Mouse (Mus musculus) left cerebral cortex, postnatal 14 days (tissue): ENCODE results near the gene Gm20518. TPM values are rescaled to one million over a fixed set of nuclear protein-coding genes. Genes with fewer than 3 reads are reported as not detected.
A peak's percentile ranks its signal among the peaks of the same experiment; 100 is the strongest.

Source experiments
- DNase-seq, 2 experiments: peaks; one replicate each; pipeline ENCODE4 v3.0.0; 2021 to 2022; ENCODE audit warnings: low spot score in 2 of 2, mixed read lengths in 1 of 2
- intact Hi-C: fragments of 180-260 bp; cut with DNase I; formaldehyde crosslinking; loops from one replicate; pipeline ENCODE4 v1.15.1; 2025
- total RNA-seq, 2 experiments: library from RNA; stranded (reverse); gene quantifications; 2 replicates each; pipeline ENCODE4 v1.2.3; 2021

The Gm20518 gene
- total RNA-seq, 2 experiments from 2014 or later = 1.5 to 2.0 TPM

DNA sequence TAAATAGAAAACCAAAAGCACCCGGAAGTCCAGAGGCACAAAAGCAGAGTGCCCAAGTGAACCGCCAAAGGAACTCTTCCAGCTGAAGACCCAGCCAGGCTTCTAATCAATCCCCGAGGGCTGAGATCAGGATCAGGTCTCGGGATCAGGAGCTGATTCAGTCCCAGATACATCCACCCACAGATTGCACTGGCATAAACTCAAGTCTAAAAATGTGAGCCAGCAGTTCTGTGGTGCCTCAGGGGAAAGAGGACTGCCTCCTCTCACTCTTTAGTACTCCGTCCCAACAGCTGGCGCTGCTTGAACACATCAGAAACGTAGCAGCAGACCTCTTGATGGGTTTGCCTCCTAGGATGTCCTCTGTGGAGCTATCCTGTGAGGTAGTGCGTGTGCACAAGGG lies 74.9 kb downstream of the Gm20518 start:
- intact Hi-C loops = no loop called here
- no peak for DNase-seq

DNA sequence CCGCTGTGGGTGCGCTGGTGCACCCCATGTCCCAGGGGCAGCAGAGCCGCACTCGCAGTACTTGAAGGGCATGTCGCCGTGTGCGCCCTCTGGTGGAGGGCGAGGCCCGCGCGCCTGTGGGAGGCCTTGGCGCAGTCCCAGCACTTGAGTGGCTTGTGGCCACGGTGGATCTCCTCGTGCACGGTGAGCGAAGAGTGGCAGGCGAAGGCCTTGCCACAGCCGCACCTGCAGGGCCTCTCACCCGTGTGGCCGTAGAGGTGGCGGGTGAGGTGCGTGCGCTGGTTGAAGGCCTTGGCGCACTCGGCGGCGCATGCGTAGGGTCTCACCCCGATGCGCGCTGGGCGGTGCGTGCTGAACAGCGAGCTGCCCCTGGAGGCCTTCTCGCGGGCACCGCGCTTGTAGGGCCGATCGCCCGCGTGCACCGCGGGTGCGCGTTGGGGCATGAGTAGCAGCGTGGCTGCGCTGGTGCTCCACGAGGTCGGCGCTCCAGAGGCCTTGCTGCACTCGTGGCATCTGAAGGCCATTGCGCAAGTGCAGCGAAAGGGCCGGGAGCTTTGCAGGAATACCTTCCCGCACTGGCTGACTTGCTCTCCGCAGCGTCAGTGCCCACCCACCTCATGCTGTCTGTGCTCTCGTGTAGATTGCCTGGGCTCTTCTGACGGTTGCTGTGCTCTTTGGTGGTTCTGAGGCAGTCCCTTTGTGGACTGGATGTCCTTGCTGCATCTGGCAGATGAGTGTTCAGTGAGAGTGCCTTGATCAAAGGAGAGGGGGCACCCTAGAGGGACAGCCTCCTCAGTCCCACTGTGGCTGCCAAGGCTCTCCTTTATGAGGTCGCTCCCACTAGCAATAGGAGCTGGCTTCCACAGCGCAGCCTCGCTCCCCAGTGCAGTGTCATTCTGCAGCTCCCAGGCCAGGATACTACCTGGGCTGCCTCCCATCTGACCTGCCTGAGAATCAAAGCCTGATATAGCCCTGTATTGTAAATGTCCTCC lies 75.8 kb downstream of the Gm20518 start:
- DNase-seq = peak in 1 of 2 experiments; percentile 61
- intact Hi-C loops = no loop called here

DNA sequence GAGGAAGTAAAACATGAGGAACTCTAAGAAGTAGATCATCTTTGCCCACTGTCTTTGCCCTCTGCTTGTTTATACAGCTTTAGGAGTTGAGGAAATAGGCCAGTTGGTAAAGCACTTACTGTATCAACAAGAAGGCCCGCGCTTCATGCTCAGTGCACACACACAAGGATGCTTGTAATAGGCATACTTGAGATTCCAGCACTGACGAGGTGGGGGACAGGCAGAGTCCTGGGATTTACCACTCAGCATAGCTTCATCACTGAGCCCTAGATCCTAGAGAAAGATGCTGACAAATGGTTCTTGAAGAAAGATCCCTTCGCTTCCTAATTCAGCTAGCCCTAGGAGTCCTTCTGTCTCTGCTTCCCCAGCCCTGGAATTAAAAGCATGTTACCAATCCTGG lies 78.3 kb downstream of the Gm20518 start:
- intact Hi-C loops = loop anchor here (5.0 kb wide), 3 partner anchors 51 to 256 kb away; no protein-coding TSS in a partner anchor
- no peak for DNase-seq

GRCm38 (mm10) chr16:17812120-17812519 lies 79.4 kb downstream of the Gm20518 start:
- intact Hi-C loops = loop anchor here (5.0 kb wide), 3 partner anchors 50 to 255 kb away; no protein-coding TSS in a partner anchor
- DNase-seq = peak in 1 of 2 experiments; percentile 59

GRCm38 (mm10) chr16:17809711-17810110 lies 81.8 kb downstream of the Gm20518 start:
- intact Hi-C loops = loop anchor here (5.0 kb wide), 3 partner anchors 47 to 252 kb away; no protein-coding TSS in a partner anchor
- no peak for DNase-seq

DNA sequence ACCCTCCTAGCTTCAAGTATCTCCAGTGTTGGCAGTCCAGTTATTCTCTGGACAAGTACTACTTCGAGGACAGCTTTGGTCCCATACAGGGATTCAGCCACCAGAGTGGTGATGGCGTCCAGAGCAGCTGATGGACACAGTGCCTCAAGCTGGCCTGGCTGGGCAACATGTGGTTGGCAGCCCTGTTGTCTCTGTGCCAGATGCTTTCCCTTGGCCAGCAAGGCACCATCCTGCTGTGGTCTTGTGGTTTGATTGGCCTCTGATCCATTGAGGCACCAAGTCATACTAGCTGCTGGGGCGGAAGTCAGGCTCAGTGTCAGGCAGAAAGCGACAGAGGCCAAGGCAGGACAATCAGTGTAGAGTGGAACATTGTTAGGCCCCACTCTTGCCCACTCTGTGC lies 82.3 kb downstream of the Gm20518 start:
- no peak for DNase-seq
- intact Hi-C loops = no loop called here

DNA sequence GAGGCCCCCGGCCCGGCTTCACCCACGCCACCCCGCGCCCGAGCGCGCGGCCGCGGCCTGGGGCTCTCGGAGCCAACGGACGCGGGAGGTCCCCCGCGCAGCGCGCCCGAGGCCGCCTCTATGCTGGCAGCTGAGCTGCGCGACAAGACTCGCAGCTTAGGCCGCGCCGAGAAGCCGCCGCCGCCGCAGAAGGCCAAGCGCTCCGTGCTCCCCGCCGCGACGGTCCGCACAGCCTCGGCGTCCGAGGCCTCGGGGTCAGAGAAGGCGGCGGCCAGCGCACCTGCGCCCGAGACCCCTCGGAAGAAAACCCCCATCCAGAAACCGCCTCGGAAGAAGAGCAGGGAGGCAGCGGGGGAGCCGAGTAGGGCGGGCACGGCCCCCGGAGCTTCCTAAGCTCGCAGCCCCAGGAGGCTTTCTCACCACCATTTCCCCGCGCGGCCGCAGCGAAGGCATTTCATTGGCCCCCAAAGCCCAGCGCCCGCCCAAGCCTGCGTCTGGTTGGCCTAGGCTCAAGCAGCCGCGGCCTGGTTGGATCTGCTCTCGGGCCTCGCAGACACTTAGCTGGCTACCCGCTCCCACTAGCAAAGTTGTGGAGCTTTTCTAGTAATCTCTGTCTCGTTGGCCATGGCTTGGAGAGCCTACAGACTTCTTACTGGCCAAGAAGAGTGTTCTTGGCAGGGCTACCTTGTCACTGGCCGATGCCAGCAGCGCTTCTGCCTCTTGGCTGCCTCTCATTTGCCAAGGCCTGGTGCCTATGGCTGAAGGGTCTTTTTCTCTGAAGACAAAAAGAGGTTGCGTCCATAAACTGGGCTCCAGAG lies 84.1 kb downstream of the Gm20518 start:
- peak; percentile 86 to 90 for DNase-seq
- intact Hi-C loops = no loop called here

GRCm38 (mm10) chr16:17806581-17807191 lies 84.8 kb downstream of the Gm20518 start:
- intact Hi-C loops = no loop called here
- no peak for DNase-seq

DNA sequence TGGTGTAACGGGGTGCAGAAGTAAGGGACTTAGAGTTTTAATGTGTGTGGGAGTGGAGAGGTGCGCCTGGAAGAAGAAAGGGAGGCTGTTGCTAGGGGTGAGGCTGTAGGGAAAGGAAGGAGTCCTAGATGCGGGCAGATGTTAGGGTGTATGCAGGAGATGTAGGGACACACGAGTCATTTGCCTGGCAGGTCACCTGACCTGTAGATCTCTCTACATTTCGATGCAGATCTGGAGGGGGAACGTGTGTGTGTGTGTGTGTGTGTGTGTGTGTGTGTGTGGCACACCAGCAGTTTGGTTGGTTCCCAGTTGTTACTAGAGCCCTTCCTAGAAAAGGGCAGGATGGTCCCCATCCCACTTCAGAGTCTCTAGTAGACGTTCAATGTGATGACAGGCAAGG lies 86.5 kb downstream of the Gm20518 start:
- intact Hi-C loops = no loop called here
- no peak for DNase-seq

DNA sequence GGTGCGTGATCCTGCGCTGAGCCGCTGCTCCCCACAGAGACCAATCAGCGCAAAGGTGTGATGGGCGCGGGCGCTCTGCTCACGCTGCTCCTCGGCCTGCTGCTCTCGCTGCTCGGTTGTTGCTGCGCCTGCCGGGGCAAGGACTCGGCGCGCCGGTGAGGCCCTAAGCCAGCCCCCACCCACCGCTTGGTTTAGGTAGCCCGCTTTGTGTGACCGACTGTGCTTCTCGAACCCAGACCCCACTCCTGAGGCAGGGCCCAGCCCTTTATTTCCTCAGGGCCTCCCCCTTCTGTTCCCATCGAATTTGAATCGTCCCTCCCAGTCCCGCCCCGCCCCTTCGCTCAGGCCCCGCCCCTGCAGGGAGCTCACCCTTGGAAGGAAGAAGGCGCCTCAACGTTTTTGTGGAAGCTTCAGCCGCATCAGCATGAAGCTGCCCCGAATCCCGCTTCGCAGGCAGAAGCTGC lies 87.0 kb downstream of the Gm20518 start:
- intact Hi-C loops = no loop called here
- DNase-seq = no peak

DNA sequence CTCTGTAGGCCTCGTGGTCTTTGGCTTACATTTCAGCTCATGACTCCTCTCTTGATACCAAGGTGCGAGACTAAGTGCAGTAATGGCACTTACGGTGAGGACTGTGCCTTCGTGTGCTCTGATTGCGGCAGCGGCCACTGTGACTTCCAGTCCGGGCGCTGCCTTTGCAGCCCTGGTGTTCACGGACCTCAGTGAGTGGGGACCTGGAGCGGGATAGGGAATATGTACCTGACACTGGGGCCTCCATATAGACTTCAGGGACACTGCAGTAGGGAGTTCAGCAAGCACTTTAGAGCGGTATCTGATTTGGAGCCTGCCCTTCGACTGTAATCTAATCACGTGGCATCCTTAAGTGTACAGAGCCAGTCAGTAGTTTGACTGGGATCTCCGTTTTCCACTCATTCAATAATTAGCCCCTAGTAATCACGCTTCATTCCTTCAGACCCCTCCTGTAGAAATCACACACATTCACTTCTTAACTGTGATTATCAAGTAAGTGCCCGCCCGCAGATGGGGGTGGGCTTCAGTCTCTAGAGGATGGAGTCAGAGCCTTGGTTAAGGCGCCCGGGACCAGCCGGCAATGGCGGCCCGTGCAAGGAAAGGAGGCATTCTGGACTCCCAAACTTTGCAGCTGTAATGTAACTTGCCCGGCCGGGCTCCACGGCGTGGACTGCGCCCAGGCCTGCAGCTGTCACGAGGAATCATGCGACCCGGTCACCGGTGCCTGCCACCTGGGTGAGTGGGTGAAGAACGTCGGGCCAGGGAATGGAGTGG lies 87.6 kb downstream of the Gm20518 start:
- intact Hi-C loops = no loop called here
- no peak for DNase-seq

DNA sequence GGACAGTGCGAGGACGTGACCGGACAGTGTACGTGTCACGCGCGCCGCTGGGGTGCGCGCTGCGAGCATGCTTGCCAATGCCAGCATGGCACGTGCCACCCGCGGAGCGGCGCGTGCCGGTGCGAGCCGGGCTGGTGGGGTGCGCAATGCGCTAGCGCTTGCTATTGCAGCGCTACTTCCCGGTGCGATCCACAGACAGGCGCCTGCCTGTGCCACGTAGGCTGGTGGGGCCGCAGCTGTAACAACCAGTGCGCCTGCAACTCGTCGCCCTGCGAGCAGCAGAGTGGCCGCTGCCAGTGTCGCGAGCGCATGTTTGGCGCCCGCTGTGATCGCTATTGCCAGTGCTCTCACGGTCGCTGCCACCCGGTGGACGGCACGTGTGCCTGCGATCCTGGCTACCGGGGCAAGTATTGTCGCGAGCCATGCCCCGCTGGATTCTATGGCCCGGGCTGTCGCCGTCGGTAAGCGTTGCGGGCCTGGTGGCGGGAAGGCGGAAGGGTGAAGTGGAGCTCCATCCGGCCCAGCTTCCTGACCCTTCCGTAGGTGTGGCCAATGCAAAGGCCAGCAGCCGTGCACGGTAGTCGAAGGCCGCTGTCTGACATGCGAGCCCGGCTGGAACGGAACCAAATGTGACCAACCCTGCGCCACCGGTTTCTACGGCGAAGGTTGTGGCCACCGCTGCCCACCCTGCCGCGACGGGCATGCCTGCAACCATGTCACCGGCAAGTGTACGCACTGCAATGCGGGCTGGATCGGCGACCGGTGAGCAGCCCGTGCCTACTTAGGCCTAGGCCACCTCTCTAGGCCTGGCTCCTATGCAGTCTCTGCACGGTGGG lies 88.4 kb downstream of the Gm20518 start:
- intact Hi-C loops = no loop called here
- DNase-seq = peak; percentile 64 to 75

DNA sequence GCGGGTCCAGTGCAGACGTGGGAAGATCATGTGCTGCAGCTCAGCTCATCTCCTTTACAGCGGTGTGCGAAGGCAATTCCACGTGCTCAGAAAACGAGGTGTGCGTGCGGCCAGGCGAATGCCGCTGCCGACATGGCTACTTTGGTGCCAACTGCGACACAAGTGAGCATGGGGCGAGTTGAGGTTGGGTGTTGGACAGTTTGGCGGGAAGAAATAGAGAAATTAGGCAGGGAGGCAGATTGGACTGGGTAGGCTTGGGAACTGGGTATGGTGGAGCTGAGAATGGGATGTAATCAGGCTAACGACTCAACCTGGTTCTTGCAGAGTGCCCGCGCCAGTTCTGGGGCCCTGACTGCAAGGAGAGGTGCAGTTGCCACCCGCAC lies 89.0 kb downstream of the Gm20518 start:
- intact Hi-C loops = no loop called here
- DNase-seq = no peak

- DNase-seq = no peak
- intact Hi-C loops = no loop called here
These were observed 89.6 kb downstream of the Gm20518 start for GRCm38 (mm10) chr16:17801777-17802455.

DNA sequence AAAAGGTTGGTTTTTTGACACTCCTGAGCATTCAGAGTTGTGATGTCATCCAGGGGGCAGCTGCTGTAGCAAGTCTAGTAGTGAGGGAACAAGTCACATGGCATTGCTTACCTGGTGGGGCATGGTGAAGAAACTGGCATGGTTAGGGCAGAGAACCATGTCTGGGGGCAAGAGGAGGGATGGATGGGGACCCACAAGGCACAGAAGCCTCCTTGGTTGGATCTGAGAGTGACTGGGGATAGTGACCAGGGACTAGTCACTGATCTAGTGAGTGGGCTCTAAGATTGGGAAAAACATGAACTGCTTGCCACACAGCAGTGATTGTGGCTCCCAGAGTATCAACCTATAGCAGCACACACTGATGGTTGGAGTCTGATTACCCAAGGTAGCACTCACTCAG lies 91.9 kb downstream of the Gm20518 start:
- no peak for DNase-seq
- intact Hi-C loops = no loop called here

DNA sequence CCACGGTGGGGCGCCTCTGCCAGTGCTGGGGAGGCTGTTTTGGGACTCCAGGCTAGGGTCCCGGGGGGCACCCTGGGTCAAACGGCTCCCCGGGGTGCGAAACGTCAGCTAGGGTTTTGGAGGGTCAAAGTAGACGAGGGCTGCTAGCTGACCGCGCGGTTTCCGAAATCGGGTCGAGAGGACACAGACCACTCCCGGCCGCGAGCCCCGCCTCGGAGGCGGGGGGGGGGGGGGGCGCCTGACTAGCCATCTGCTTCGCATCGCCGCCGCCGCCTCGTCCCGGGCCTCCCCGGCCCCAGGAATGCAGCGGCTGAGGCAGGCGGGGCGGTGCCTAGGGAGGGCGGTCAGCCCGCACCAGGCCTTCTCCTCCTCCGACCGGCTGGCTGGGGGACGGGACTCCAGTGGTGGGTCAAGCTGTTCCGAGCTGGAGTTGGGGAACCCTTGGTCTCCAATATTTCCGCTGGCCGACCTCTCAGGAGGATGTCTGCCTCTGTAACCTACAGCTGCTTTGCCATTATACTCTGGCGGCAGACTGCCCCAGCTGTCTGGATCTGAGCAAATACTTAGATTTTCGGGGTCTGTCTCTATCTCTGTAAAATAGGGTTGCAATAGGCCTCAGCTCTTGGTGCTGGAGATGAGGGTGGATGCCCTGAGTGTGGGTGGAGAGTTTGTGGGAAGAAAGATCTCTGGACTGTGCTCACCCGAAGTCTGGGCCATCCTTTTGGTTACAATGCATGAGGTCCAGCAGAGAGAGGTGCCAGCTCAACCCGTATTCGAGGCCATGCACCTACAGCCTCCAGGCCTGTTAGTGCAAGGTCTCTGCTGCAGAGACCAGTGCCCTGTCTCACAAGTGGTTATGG lies 92.9 kb downstream of the Gm20518 start:
- no peak for DNase-seq
- intact Hi-C loops = no loop called here
